Mouse (Mus musculus): Measurements from ENCODE around the gene Sema5a. TPM values are rescaled to one million over a fixed set of nuclear protein-coding genes. Genes with fewer than 3 reads are reported as not detected.

Gene Sema5a
- polyA plus RNA-seq, 1 experiment from 2014 or later = 7.4 TPM

DNA sequence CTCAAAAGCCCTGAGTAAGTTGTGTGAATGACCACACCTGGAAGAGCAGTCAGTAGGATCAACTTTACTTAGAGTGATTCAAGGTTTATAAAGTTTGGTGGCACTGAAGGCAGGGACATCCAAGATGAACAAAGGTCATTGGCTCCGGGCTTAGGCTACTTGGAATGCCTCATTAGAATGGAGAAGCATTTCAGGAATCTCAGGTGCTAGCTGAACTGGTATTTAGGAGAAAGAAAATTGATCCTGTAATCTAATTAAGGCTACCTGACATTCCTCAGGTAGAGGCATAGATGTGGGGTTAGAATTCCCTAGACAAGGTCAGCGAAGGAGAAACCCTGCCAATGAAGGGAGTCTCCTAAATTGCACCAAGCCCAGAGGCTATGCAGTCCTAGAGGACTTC, 171.7 kb downstream of the Sema5a start:
- Histone ChIP-seq H3K27ac (ENCODE audit: low read length) (no peak overlapping the region), H3K27me3 (ENCODE audit: control insufficient read depth, insufficient read depth, low read length) (no peaks in the 10 kb centered on the region), H3K9ac (ENCODE audit: low read length) (no peak overlapping the region), H3K36me3 (ENCODE audit: control insufficient read depth, insufficient read depth) (no peaks in the 10 kb centered on the region), H3K9me3 (replicated peaks; ENCODE audit: control insufficient read depth, low read length) (no peaks in the 10 kb centered on the region), H3K4me3 (ENCODE audit: low read length) (no peak overlapping the region), H3K4me1 (ENCODE audit: control insufficient read depth, insufficient read depth, low read length) (peaks cover 13% of the 10 kb centered on the region), H3K4me2 (ENCODE audit: low read depth, low read length) (no peak overlapping the region)
- 93% methylated on average over 2 of the region's 2 CpGs for WGBS
- no peak for ATAC-seq (replicated peaks; ENCODE audit: extremely low read depth, insufficient read depth, low FRiP score)

DNA sequence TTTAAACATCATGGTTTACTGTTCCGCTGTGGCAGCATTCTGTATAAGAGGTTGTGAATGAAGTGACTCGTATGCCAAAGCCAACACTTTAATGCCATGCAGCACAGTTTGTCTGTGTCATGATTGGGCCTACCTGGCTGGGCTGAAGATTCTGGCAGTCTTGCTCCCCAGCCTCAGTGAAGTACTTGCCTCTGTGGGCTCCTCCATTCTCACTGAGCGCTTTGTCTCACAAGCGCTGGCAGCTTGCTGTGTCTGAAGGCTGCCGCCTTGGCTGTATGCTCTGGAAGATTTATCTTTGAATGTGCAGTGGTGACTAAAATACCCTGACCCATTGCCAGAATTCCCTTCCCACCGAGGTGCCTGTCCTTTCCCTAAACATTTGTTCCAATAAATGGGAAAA, 178.0 kb downstream of the Sema5a start:
- no peaks in the 10 kb centered on the region for H3K9me3 ChIP-seq (replicated peaks; ENCODE audit: control insufficient read depth, low read length)
- H3K4me3 ChIP-seq (ENCODE audit: low read length) = no peak overlapping the region
- 0 out of 2 replicates have a peak, but pooled peaks have one; percentile 28 for ATAC-seq (replicated peaks; ENCODE audit: extremely low read depth, insufficient read depth, low FRiP score)
- H3K4me1 ChIP-seq (ENCODE audit: control insufficient read depth, insufficient read depth, low read length) = peaks cover 26% of the 10 kb centered on the region
- H3K9ac ChIP-seq (ENCODE audit: low read length) = no peak overlapping the region
- WGBS = 45% methylated on average over 6 of the region's 6 CpGs
- H3K36me3 ChIP-seq (ENCODE audit: control insufficient read depth, insufficient read depth) = no peaks in the 10 kb centered on the region
- no peak overlapping the region for H3K4me2 ChIP-seq (ENCODE audit: low read depth, low read length)
- no peak overlapping the region for H3K27ac ChIP-seq (ENCODE audit: low read length)
- H3K27me3 ChIP-seq (ENCODE audit: control insufficient read depth, insufficient read depth, low read length) = no peaks in the 10 kb centered on the region

DNA sequence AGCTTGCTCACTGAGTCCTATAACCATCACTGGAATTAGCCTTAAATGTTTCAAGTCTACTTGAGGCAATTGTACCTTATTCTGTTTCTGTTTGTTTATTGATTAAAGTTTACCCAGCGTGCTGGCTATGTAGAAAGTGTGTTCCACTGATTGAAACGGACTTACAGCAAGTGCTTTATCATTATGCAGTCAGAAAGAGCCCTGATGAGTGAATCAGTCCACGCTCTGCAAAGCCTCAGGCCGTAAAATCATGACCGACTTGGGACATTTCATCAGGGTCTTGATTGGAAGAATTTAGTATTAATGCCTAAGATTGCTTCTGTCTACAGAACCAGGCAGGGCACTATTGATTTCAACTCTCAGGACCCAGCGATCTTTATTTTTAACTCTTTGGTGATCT, 178.5 kb downstream of the Sema5a start:
- no peaks in the 10 kb centered on the region for H3K27me3 ChIP-seq (ENCODE audit: control insufficient read depth, insufficient read depth, low read length)
- no peak overlapping the region for H3K4me2 ChIP-seq (ENCODE audit: low read depth, low read length)
- H3K9me3 ChIP-seq (replicated peaks; ENCODE audit: control insufficient read depth, low read length) = no peaks in the 10 kb centered on the region
- H3K4me3 ChIP-seq (ENCODE audit: low read length) = no peak overlapping the region
- H3K4me1 ChIP-seq (ENCODE audit: control insufficient read depth, insufficient read depth, low read length) = peaks cover 26% of the 10 kb centered on the region
- no peak for ATAC-seq (replicated peaks; ENCODE audit: extremely low read depth, insufficient read depth, low FRiP score)
- no peaks in the 10 kb centered on the region for H3K36me3 ChIP-seq (ENCODE audit: control insufficient read depth, insufficient read depth)
- no peak overlapping the region for H3K9ac ChIP-seq (ENCODE audit: low read length)
- WGBS = 68% methylated on average over 6 of the region's 6 CpGs
- no peak overlapping the region for H3K27ac ChIP-seq (ENCODE audit: low read length)

DNA sequence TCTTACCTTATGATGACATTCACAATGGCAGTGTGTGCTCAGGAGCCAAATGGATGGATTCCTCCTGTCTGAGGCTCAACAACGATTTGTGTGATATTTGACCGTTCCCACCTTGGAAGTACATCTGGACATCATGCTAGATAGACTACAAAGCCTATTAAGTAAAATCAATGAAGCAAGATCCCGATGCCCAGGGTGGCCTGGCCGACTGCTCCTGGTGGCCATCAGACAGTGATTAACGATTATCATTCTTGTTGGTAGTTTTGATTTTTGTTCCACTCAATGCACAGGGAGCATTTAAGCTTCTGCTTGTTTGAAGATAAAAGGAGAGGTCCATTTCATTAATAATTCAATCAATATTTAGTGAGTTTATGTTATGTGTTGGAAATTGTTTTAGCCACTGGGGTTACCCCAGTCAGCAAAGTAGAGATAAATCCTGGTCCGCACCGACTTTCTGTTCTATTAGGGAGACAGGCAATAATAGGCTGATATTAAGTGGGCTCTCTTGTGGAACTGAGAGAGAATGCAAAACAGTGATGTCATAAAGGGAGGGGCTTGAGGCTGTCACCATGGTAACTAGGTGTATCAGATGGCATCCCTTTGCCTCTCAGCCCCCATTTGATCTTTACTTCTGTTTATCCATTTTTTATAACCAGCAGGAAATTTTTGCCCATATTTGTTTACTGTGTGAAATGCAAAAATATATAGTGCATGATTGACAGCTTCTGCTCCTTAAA, 182.7 kb downstream of the Sema5a start:
- ATAC-seq (replicated peaks; ENCODE audit: extremely low read depth, insufficient read depth, low FRiP score) = no peak
- H3K9me3 ChIP-seq (replicated peaks; ENCODE audit: control insufficient read depth, low read length) = no peaks in the 10 kb centered on the region
- H3K4me1 ChIP-seq (ENCODE audit: control insufficient read depth, insufficient read depth, low read length) = peaks cover 9% of the 10 kb centered on the region
- no peak overlapping the region for H3K9ac ChIP-seq (ENCODE audit: low read length)
- no peak overlapping the region for H3K4me3 ChIP-seq (ENCODE audit: low read length)
- WGBS = 83% methylated on average over 7 of the region's 7 CpGs
- H3K27ac ChIP-seq (ENCODE audit: low read length) = no peak overlapping the region
- H3K27me3 ChIP-seq (ENCODE audit: control insufficient read depth, insufficient read depth, low read length) = no peaks in the 10 kb centered on the region
- no peaks in the 10 kb centered on the region for H3K36me3 ChIP-seq (ENCODE audit: control insufficient read depth, insufficient read depth)
- no peak overlapping the region for H3K4me2 ChIP-seq (ENCODE audit: low read depth, low read length)

DNA sequence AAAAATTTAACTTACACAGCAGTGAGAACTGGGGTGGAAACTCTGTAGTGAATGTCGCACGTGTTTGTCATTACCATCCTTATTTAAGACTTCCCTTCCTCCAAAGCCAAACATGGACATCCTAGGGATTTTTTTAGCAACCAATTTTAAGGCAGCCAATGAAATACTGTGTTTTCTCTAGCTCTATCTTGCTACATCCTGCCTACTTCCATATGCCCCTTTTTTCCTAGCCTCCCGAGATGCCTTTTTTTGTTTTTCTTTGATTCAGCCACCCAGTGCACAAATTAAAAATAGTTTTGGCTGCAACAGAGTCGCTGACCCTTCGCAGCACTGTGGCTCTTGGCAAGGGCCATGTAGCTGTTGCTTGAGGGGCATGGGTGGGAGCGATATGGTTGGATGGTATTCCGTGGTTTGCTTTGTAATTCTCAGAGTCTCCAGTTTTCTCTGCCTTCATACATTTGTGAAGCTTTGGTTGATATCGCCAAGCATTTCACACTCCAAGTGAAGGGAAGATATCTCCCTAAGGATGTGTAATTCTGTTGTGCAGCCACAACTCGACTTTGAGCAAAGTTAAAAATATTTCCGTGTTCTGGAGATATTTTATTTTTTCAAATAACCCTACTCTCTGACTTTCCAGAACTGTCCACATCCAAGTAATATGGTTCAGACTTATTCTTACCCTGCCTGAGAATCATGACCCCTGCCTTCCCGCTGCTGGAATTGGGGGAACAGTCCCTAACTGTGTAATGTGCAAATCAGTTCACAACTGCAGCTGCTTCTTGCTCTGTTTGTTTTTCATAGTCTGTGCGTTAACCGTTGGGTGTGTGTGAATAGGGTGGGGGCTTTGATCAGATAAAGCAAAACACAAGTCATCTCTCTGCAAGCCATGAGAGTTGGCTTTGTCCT, 188.6 kb downstream of the Sema5a start:
- Histone ChIP-seq H3K36me3 (ENCODE audit: control insufficient read depth, insufficient read depth) (no peaks in the 10 kb centered on the region), H3K9me3 (replicated peaks; ENCODE audit: control insufficient read depth, low read length) (no peaks in the 10 kb centered on the region), H3K27me3 (ENCODE audit: control insufficient read depth, insufficient read depth, low read length) (no peaks in the 10 kb centered on the region), H3K4me1 (ENCODE audit: control insufficient read depth, insufficient read depth, low read length) (peaks cover 3% of the 10 kb centered on the region), H3K9ac (ENCODE audit: low read length) (no peak overlapping the region), H3K4me3 (ENCODE audit: low read length) (no peak overlapping the region), H3K27ac (ENCODE audit: low read length) (no peak overlapping the region), H3K4me2 (ENCODE audit: low read depth, low read length) (no peak overlapping the region)
- 68% methylated on average over 13 of the region's 13 CpGs for WGBS
- no peak for ATAC-seq (replicated peaks; ENCODE audit: extremely low read depth, insufficient read depth, low FRiP score)

DNA sequence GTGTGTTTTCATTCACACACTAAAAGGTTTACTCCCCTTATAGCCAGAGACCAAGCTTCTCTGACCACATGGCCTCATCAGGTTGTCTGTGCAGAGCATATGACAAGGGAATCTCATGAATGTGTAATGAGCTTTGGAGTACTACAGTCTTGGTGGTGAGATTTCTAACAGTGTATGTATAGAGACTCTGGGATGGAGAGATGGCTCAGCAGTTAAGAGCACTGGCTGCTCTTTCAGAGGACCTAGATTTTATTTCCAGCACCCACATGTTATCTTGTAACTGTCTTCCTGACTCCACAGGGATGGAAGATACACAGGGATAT, 189.2 kb downstream of the Sema5a start:
- ATAC-seq (replicated peaks; ENCODE audit: extremely low read depth, insufficient read depth, low FRiP score) = no peak
- Histone ChIP-seq H3K27me3 (ENCODE audit: control insufficient read depth, insufficient read depth, low read length) (no peaks in the 10 kb centered on the region), H3K4me3 (ENCODE audit: low read length) (no peak overlapping the region), H3K27ac (ENCODE audit: low read length) (no peak overlapping the region), H3K4me1 (ENCODE audit: control insufficient read depth, insufficient read depth, low read length) (peaks cover 3% of the 10 kb centered on the region), H3K9ac (ENCODE audit: low read length) (no peak overlapping the region), H3K4me2 (ENCODE audit: low read depth, low read length) (no peak overlapping the region), H3K36me3 (ENCODE audit: control insufficient read depth, insufficient read depth) (no peaks in the 10 kb centered on the region), H3K9me3 (replicated peaks; ENCODE audit: control insufficient read depth, low read length) (no peaks in the 10 kb centered on the region)

DNA sequence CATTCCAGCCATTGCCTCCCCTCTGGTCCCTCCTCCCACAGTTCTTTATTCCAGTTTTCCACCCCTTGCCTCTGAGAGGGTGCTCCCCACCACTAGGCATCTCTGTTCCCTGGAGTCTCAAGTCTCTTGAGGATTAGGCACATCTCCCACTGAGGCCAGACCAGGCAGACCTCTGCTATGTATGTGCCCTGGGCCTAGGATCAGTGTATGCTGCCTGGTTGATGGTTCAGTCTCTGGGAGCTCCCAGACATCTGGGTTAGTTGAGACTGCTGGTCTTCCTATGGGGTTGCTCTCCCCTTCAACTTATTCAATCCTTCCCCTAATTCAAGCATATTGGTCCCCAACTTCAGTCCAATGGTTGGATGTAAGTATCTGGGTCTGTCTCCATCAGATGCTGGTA, 189.7 kb downstream of the Sema5a start:
- peaks cover 3% of the 10 kb centered on the region for H3K4me1 ChIP-seq (ENCODE audit: control insufficient read depth, insufficient read depth, low read length)
- no peaks in the 10 kb centered on the region for H3K27me3 ChIP-seq (ENCODE audit: control insufficient read depth, insufficient read depth, low read length)
- ATAC-seq (replicated peaks; ENCODE audit: extremely low read depth, insufficient read depth, low FRiP score) = no peak
- no peak overlapping the region for H3K9ac ChIP-seq (ENCODE audit: low read length)
- no peaks in the 10 kb centered on the region for H3K36me3 ChIP-seq (ENCODE audit: control insufficient read depth, insufficient read depth)
- H3K4me3 ChIP-seq (ENCODE audit: low read length) = no peak overlapping the region
- H3K4me2 ChIP-seq (ENCODE audit: low read depth, low read length) = no peak overlapping the region
- no peaks in the 10 kb centered on the region for H3K9me3 ChIP-seq (replicated peaks; ENCODE audit: control insufficient read depth, low read length)
- H3K27ac ChIP-seq (ENCODE audit: low read length) = no peak overlapping the region

DNA sequence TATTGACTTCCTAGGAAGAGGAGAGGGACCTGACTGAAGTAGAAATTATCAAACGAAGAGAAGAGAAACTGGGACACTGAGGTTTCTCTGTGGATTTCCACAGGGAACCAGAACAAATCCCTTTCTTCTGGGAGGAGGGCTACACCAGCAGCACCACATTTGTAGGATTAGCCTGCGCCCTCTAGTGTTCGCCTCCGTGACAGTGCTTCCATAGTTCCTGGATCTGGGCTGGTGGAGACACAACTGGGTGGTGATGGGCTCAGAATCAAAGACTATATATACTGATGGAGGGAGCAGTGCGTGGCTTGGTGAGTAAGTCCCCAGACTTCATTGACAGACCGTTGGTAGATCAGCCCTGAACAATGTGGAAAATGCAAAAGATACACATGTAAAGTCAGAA, 193.0 kb downstream of the Sema5a start:
- Histone ChIP-seq H3K4me2 (ENCODE audit: low read depth, low read length) (no peak overlapping the region), H3K36me3 (ENCODE audit: control insufficient read depth, insufficient read depth) (no peaks in the 10 kb centered on the region), H3K4me3 (ENCODE audit: low read length) (no peak overlapping the region), H3K9me3 (replicated peaks; ENCODE audit: control insufficient read depth, low read length) (no peaks in the 10 kb centered on the region), H3K9ac (ENCODE audit: low read length) (no peak overlapping the region), H3K4me1 (ENCODE audit: control insufficient read depth, insufficient read depth, low read length) (peaks cover 3% of the 10 kb centered on the region), H3K27ac (ENCODE audit: low read length) (no peak overlapping the region), H3K27me3 (ENCODE audit: control insufficient read depth, insufficient read depth, low read length) (no peaks in the 10 kb centered on the region)
- WGBS = 20% methylated on average over 6 of the region's 6 CpGs
- no peak for ATAC-seq (replicated peaks; ENCODE audit: extremely low read depth, insufficient read depth, low FRiP score)

DNA sequence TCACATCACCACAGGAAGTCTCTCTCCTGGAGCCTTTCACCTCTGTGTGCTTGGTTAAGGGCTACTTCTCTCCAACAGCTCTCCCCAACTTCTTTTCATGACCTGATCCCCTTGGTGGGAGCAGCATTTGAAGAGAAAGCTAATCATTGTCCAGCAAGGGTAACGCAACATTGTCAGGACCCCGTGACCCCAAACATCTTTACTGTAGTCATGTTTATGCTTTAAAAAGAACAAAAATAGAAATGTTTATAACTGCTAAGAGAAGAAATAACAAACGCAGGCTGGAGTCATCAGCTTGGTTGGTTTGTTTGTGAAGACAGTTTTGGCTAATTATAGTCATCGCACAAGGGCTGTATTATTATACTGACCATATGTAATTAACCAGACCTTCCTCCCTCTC, 198.1 kb downstream of the Sema5a start:
- Histone ChIP-seq H3K4me2 (ENCODE audit: low read depth, low read length) (no peak overlapping the region), H3K27me3 (ENCODE audit: control insufficient read depth, insufficient read depth, low read length) (no peaks in the 10 kb centered on the region), H3K9ac (ENCODE audit: low read length) (no peak overlapping the region), H3K9me3 (replicated peaks; ENCODE audit: control insufficient read depth, low read length) (no peaks in the 10 kb centered on the region), H3K36me3 (ENCODE audit: control insufficient read depth, insufficient read depth) (no peaks in the 10 kb centered on the region), H3K4me3 (ENCODE audit: low read length) (no peak overlapping the region), H3K4me1 (ENCODE audit: control insufficient read depth, insufficient read depth, low read length) (no peaks in the 10 kb centered on the region), H3K27ac (ENCODE audit: low read length) (no peak overlapping the region)
- ATAC-seq (replicated peaks; ENCODE audit: extremely low read depth, insufficient read depth, low FRiP score) = no peak
- 78% methylated on average over 4 of the region's 4 CpGs for WGBS

All from heart, embryonic 16.5 days (tissue).